Mouse (Mus musculus): ENCODE results near the gene Ndc1.

GRCm38 (mm10) chr4:107321041-107321440 is 46.5 kb upstream of the Ndc1 start:
- no peak for TF ChIP-seq CTCF (IDR thresholded peaks at IDR 0.05; ENCODE audit: insufficient read depth, low read depth, low read length)
- TF ChIP-seq POLR2A (IDR thresholded peaks at IDR 0.05; ENCODE audit: insufficient read depth, low read depth, low read length): no peak
